Mouse (Mus musculus) E14TG2a.4 (cell line): ENCODE data around the gene Ppfia4.

Experiments
- CTCF ChIP-seq: conservative IDR thresholded peaks from 2 replicates; pipeline ENCODE4 v1.5.1; 2014; ENCODE audit warnings: low read length
- NANOG ChIP-seq: IDR thresholded peaks from 2 replicates; pipeline ENCODE4 v1.6.1; 2014; ENCODE audit warnings: borderline replicate concordance, low read length, mixed read lengths

- no peak for TF ChIP-seq CTCF
- TF ChIP-seq NANOG: no peak
These were observed 35.5 kb downstream of the Ppfia4 start for GRCm38 (mm10) chr1:134297265-134297664.
